Mouse (Mus musculus) T-helper 2 cell (primary cell): ENCODE measurements at regions not wholly inside any gene's neighbourhood (a gene's known extent, or its start where the extent isn't known, plus 50 kb on each side); places are given as distances from the start of the nearest gene placed in this dataset.

Experiments used
- in situ Hi-C: fragments of 300-600 bp; cut with MboI, MseI; formaldehyde crosslinking; loops from one replicate; pipeline ENCODE4 v1.15.1; 2025; ENCODE audit warnings: high pct_unique_total_duplicates

- in situ Hi-C loops: no loop called here
Observed at GRCm38 (mm10) chr10:112521388-112521787, 250.5 kb downstream of the Kcnc2 start.

- in situ Hi-C loops: no loop called here
Observed at GRCm38 (mm10) chr10:112543051-112543450, 272.1 kb downstream of the Kcnc2 start.

- in situ Hi-C loops: no loop called here
Observed at GRCm38 (mm10) chr10:112571772-112572551, 301.0 kb downstream of the Kcnc2 start.

GRCm38 (mm10) chr10:112572556-112572955 lies 301.6 kb downstream of the Kcnc2 start:
- in situ Hi-C loops: no loop called here

DNA sequence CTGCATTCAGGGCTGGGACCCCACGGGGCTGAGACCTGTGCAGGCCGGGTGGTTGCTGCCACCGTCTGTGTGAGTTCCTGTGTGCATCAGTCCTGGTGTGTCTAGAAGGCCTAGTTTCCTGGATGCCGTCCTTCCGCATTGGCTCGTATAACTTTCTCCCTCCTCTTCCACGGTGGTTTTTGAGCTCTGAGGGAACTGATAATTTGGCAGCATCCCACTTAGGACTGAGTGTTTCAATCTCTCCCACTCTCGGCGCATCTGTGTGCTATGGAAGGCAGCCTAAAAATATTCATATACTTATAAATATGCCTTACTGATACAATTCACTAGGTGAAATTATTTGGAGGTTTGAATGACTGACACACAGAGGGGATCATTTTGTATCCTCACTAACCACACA lies 314.0 kb downstream of the Kcnc2 start:
- in situ Hi-C loops: no loop called here

- in situ Hi-C loops: no loop called here
Observed at GRCm38 (mm10) chr10:112594327-112594726, 323.4 kb downstream of the Kcnc2 start.

DNA sequence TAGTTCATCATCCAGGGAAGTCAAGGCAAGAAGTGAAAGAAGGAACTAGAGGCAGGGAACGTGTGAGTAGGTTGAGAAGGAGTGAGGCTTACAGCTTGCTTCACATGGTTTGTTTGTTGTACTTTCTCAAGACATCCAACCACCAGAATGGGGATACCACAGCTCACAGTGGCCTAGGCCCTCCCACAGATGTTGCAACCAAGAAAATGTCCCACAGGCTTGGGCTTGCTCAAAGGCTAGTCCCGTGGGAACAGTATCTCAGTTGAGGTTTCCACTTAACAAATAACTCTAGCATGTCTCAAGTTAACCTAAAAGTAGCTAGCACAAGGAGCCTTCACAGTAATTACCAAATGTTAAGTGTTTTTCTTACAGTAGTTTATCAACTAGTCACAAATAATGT lies 323.2 kb downstream of the Atxn7l3b start:
- in situ Hi-C loops: no loop called here

DNA sequence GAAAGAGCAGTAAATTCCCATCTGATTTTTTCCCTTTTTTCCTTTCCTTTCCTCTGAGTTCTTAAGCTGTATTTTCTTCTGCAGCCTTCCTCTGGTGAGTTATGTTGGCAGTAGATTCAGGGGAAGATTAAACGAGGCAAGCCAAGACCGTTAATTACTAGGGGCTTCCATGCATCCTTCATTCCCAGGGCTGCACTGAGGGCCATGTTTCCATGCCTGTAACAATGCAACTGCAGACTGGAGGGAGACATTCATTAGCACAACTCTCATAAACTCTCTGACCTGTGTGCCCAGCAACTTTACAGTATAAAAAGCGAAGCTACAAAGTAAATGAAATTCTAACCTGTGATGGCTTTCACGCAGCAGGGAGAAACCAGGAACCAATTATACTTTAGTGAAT lies 321.2 kb downstream of the Atxn7l3b start:
- in situ Hi-C loops: no loop called here

DNA sequence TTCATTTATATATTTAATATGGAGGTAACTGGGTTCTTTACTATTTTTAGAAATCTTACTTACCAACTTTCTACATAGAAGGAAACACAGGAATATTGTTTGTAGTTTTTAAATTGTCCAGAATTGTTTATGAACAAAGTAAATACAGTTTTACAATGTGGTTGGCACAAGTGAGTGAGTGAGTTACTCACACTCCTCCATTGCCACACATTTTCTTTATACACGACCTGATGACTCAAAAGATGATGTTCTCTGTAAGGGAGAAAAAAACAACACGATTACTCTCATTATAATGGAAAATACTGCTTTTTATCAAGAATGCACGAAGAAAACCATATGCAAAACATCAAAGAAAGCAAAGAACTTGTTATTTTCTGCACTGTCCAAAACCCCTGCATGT lies 317.1 kb downstream of the Atxn7l3b start:
- in situ Hi-C loops: no loop called here

GRCm38 (mm10) chr10:112613751-112614150 lies 315.1 kb downstream of the Atxn7l3b start:
- in situ Hi-C loops: no loop called here

- in situ Hi-C loops: no loop called here
Observed at GRCm38 (mm10) chr10:112614226-112614625, 314.6 kb downstream of the Atxn7l3b start.

- in situ Hi-C loops: no loop called here
Observed at GRCm38 (mm10) chr10:112619740-112620139, 309.1 kb downstream of the Atxn7l3b start.

- in situ Hi-C loops: no loop called here
Observed at GRCm38 (mm10) chr10:112629752-112630151, 299.0 kb downstream of the Atxn7l3b start.

GRCm38 (mm10) chr10:112635199-112635598 lies 293.6 kb downstream of the Atxn7l3b start:
- in situ Hi-C loops: no loop called here

GRCm38 (mm10) chr10:112636574-112636973 lies 292.2 kb downstream of the Atxn7l3b start:
- in situ Hi-C loops: no loop called here

DNA sequence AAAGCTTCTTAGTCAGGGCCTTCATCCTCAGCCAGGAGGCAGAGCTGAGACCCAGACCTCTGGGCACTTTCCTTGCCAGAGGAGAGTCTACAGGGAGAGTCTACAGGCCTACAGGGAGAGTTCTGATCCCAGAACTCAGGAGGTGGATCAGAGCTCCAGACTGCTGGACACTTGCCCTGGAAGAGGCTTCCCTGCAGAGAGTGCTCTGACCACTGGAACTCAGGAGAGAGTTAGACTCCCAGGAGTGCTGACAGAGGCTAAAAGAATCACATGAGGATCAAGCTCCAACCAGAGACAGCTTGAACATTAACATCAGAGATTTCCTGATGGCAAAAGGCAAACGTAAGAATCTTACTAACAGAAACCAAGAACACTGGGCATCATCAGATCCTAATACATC lies 288.2 kb downstream of the Atxn7l3b start:
- in situ Hi-C loops: loop anchor here (10.0 kb wide), 1 partner anchor 866 kb away; no protein-coding TSS in a partner anchor

DNA sequence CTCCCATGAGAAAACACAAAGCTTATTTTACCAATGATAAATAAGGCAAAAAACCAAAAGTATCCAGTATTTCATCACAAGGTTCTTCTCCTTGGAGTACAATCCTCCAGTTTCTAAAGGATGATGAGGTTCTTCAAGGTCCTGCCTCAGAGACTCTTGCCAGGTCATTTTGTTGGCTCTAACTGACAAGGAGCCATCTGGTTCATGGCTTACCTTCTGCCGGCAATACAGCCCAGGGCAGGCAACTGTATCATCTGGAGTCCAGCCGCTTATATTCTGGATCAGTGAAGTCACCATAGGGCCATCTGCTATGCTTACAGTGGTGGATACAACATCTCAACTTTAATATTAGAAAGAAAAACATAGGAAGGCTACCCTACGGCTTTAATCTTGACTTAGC lies 279.8 kb downstream of the Atxn7l3b start:
- in situ Hi-C loops: loop anchor here (10.0 kb wide), 1 partner anchor 874 kb away; no protein-coding TSS in a partner anchor
